Mouse (Mus musculus): ENCODE measurements around the gene Dlg2. TPM values are rescaled to one million over a fixed set of nuclear protein-coding genes. Genes with fewer than 3 reads are reported as not detected.
A peak's percentile ranks its signal among the peaks of the same experiment; 100 is the strongest.

Gene Dlg2
- polyA plus RNA-seq, 1 experiment from 2014 or later, result 1.1 TPM

DNA sequence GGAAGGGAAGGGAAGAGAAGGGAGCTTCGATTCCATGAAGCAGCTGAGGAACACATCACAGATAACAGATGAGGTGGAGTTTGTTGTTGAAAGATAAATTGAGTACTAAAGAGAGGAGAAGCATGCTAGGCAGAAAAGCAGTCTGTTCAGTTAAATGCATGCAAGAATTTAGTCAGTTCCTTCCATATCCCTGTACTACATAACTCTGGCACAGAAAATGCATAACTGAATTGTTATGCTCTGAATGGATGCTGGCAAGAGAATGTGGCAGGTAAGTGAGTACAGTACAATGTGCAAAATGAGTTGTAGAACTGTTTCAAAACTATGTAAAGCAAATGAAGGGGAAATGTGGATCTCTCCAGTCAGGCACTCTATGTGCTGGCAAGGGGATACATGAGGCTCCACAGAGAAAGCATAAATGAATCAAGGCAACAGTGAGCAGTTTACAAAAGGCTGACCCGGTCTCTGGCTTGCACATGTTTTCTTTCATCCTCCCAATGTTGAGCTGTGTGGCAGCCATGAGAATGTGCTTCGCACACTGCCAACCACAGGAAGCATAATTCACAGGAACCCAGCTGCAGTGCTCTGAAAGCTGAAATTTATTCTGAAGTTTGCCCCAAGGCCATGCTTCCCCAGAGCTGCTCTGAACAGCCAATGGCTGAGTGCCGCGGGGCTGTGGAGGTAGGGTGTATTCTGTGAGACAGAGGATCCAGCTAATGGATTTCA is 1386.5 kb downstream of the Dlg2 start:
- H3K9me3 ChIP-seq (ENCODE audit: control insufficient read depth, low read length), result no peaks in the 10 kb centered on the region
- no peak overlapping the region for H3K4me2 ChIP-seq (ENCODE audit: low read depth, low read length)
- WGBS, result 53% methylated on average over 5 of the region's 5 CpGs
- H3K4me1 ChIP-seq (replicated peaks; ENCODE audit: control insufficient read depth, insufficient read depth, low read length), result no peaks in the 10 kb centered on the region
- ATAC-seq (ENCODE audit: low read depth), result peak; percentile 31; the same call in 1 of the 2 replicates
- H3K27me3 ChIP-seq (ENCODE audit: control insufficient read depth, insufficient read depth, low read depth, low read length), result no peaks in the 10 kb centered on the region
- no peak overlapping the region for H3K4me3 ChIP-seq (ENCODE audit: low read length)
- no peak overlapping the region for H3K27ac ChIP-seq (ENCODE audit: low read length)
- H3K9ac ChIP-seq (ENCODE audit: low read length), result no peak overlapping the region
- H3K36me3 ChIP-seq (ENCODE audit: control insufficient read depth, insufficient read depth, low read length), result no peaks in the 10 kb centered on the region

DNA sequence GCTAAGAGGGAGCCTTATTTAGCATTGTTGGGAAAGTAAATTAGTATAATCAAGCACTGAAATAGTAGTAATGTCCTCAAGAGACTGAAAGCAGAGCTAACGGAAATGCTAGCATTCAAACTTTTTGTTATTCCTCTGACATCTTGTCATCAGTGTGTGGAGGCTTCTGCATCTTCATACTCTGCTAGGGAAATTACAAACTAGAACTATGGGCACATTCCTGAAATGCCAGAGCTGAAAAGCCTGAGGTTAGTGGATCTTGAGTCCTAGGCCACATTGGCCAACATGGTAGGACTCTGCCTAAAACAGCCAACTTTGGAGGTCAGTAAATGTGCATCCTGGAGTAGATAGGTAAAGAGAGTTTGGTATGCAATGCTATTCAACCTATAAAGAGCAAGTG is 1392.4 kb downstream of the Dlg2 start:
- 59% methylated on average over 1 of the region's 1 CpGs for WGBS
- Histone ChIP-seq H3K27me3 (ENCODE audit: control insufficient read depth, insufficient read depth, low read depth, low read length) (no peaks in the 10 kb centered on the region), H3K36me3 (ENCODE audit: control insufficient read depth, insufficient read depth, low read length) (no peaks in the 10 kb centered on the region), H3K9ac (ENCODE audit: low read length) (no peak overlapping the region), H3K4me1 (replicated peaks; ENCODE audit: control insufficient read depth, insufficient read depth, low read length) (no peaks in the 10 kb centered on the region), H3K27ac (ENCODE audit: low read length) (no peak overlapping the region), H3K4me2 (ENCODE audit: low read depth, low read length) (no peak overlapping the region), H3K4me3 (ENCODE audit: low read length) (no peak overlapping the region), H3K9me3 (ENCODE audit: control insufficient read depth, low read length) (no peaks in the 10 kb centered on the region)
- ATAC-seq (ENCODE audit: low read depth), result no peak

DNA sequence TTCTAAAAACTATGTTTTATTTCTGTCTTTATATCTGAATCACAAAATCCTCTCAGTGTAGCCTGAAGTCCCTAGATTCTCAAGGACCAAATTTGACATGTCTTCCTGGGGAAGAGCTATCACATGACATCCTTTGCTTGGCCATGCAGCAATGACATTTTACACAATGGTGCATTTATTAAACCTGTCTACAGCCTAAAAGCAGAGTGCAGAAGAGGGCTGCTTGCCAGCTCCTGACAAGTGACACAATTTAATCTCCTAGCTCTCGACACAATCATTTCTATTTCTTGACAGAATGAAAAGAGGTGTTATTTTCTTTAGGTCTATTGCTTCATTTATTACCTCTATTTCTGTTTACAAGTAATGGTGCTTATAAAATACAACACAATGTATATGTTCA is 1400.4 kb downstream of the Dlg2 start:
- Histone ChIP-seq H3K9me3 (ENCODE audit: control insufficient read depth, low read length) (no peaks in the 10 kb centered on the region), H3K27me3 (ENCODE audit: control insufficient read depth, insufficient read depth, low read depth, low read length) (no peaks in the 10 kb centered on the region), H3K4me1 (replicated peaks; ENCODE audit: control insufficient read depth, insufficient read depth, low read length) (no peaks in the 10 kb centered on the region), H3K36me3 (ENCODE audit: control insufficient read depth, insufficient read depth, low read length) (no peaks in the 10 kb centered on the region), H3K27ac (ENCODE audit: low read length) (no peak overlapping the region), H3K9ac (ENCODE audit: low read length) (no peak overlapping the region), H3K4me2 (ENCODE audit: low read depth, low read length) (no peak overlapping the region), H3K4me3 (ENCODE audit: low read length) (no peak overlapping the region)
- WGBS, result 41% methylated on average over 1 of the region's 1 CpGs
- no peak for ATAC-seq (ENCODE audit: low read depth)

DNA sequence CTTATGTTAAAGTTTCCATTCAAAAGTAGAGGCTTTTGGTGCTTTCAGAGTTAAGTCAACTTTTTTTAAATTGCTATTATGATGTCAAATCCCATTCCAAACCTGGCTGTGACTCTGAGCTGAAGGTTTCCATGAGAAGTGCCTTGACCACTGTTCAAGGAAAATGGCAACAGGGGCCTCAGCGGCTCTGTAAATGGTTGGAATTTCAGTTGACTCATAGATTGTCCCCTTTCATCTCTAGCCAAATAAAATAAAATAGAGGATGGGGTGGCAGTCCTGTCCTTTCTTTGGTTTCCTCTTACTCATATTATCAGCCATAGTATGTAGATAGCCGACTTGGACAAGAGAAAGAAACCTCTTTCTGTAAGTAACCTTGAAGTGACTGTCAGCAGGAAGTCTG is 1401.3 kb downstream of the Dlg2 start:
- Histone ChIP-seq H3K27ac (ENCODE audit: low read length) (no peak overlapping the region), H3K4me3 (ENCODE audit: low read length) (no peak overlapping the region), H3K4me1 (replicated peaks; ENCODE audit: control insufficient read depth, insufficient read depth, low read length) (no peaks in the 10 kb centered on the region), H3K27me3 (ENCODE audit: control insufficient read depth, insufficient read depth, low read depth, low read length) (no peaks in the 10 kb centered on the region), H3K9ac (ENCODE audit: low read length) (no peak overlapping the region), H3K9me3 (ENCODE audit: control insufficient read depth, low read length) (no peaks in the 10 kb centered on the region), H3K36me3 (ENCODE audit: control insufficient read depth, insufficient read depth, low read length) (no peaks in the 10 kb centered on the region), H3K4me2 (ENCODE audit: low read depth, low read length) (no peak overlapping the region)
- 70% methylated on average over 2 of the region's 2 CpGs for WGBS
- ATAC-seq (ENCODE audit: low read depth), result no peak

DNA sequence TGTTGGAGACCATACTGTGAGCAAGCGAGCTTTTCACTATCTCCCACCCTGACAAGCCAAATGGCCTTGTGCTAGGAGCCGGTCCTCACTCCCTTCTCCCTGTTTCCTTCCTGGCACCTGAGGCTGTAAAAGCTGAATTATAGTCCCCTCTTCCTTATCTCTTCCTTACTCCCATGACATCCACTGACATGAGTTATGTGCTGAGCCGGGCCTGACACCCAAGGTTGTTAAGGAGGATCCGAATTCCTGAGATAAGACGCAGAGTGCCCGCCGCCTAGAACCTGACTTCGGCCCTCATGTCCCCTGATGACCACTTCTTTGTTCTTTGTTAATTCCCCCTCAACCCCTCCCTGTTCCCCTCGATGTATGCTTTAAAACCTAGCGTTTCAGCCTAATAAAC is 1409.9 kb downstream of the Dlg2 start:
- no peak overlapping the region for H3K4me3 ChIP-seq (ENCODE audit: low read length)
- no peaks in the 10 kb centered on the region for H3K27me3 ChIP-seq (ENCODE audit: control insufficient read depth, insufficient read depth, low read depth, low read length)
- 68% methylated on average over 10 of the region's 10 CpGs for WGBS
- H3K9ac ChIP-seq (ENCODE audit: low read length), result no peak overlapping the region
- H3K4me2 ChIP-seq (ENCODE audit: low read depth, low read length), result no peak overlapping the region
- ATAC-seq (ENCODE audit: low read depth), result no peak
- H3K27ac ChIP-seq (ENCODE audit: low read length), result no peak overlapping the region
- H3K9me3 ChIP-seq (ENCODE audit: control insufficient read depth, low read length), result no peaks in the 10 kb centered on the region
- no peaks in the 10 kb centered on the region for H3K4me1 ChIP-seq (replicated peaks; ENCODE audit: control insufficient read depth, insufficient read depth, low read length)
- H3K36me3 ChIP-seq (ENCODE audit: control insufficient read depth, insufficient read depth, low read length), result no peaks in the 10 kb centered on the region

DNA sequence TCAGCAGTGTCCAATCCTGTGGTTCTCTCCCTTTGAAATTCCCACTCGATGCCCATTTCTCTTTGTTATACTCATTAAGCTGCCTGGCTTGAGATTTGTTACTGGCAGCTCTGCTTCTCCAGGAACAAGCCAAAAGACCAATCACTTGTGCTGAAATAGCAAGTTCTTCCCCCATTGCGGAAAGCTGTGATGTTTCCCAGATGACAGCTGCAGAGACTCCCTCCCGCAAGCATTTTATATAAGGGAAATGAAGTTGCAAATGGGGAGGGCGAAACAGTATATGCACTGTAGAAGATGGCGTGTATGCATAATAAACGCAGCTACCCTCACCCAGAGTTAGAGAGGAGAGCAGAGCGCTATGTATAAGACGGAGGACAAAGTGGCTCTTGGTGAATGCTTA is 1417.5 kb downstream of the Dlg2 start:
- Histone ChIP-seq H3K4me1 (replicated peaks; ENCODE audit: control insufficient read depth, insufficient read depth, low read length) (no peaks in the 10 kb centered on the region), H3K9ac (ENCODE audit: low read length) (no peak overlapping the region), H3K9me3 (ENCODE audit: control insufficient read depth, low read length) (no peaks in the 10 kb centered on the region), H3K36me3 (ENCODE audit: control insufficient read depth, insufficient read depth, low read length) (no peaks in the 10 kb centered on the region), H3K4me2 (ENCODE audit: low read depth, low read length) (no peak overlapping the region), H3K27ac (ENCODE audit: low read length) (no peak overlapping the region), H3K27me3 (ENCODE audit: control insufficient read depth, insufficient read depth, low read depth, low read length) (no peaks in the 10 kb centered on the region), H3K4me3 (ENCODE audit: low read length) (no peak overlapping the region)
- WGBS, result 87% methylated on average over 8 of the region's 8 CpGs
- ATAC-seq (ENCODE audit: low read depth), result no peak

DNA sequence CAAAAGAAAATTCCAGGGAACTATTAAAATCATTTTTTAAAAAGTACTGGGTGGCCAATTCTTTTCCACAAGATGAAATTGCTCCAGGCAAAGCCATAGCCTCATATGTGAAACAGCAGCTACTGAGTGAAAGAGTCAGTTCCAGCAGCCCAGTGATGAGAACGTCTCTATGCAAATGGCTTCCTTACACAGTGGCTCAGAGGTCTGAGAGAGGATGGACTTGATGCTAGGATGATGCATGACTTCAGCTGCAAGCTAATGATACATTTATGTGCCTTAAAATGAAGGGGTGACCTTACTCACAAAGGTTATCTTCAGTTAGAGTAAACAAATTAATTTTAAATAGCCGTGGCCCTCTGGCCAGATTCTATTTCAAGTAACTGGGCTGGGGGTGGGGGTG is 1420.5 kb downstream of the Dlg2 start:
- WGBS, result 2% methylated on average over 2 of the region's 2 CpGs

DNA sequence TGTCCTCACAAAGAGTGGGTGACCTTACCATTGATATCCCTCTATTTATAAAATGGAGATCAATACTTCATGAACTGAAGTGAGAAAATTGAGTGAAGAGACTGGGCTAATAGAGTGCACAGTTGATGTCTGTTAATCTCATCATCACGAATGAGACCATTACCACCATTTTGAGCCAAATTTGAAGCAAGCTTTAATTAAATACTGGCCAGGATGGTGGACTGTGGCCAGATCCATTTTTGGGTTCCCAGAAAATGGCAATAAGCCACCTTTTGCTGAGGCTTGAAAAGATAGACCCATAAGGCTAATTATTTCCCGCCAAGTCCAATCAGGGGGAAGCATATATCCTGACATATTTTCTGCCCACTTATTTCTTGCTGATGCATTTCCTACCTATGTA is 1421.0 kb downstream of the Dlg2 start:
- no peaks in the 10 kb centered on the region for H3K36me3 ChIP-seq (ENCODE audit: control insufficient read depth, insufficient read depth, low read length)
- ATAC-seq (ENCODE audit: low read depth), result no peak
- H3K9me3 ChIP-seq (ENCODE audit: control insufficient read depth, low read length), result no peaks in the 10 kb centered on the region
- no peaks in the 10 kb centered on the region for H3K27me3 ChIP-seq (ENCODE audit: control insufficient read depth, insufficient read depth, low read depth, low read length)
- WGBS, result 67% methylated on average over 2 of the region's 2 CpGs
- H3K4me1 ChIP-seq (replicated peaks; ENCODE audit: control insufficient read depth, insufficient read depth, low read length), result no peaks in the 10 kb centered on the region
- no peak overlapping the region for H3K27ac ChIP-seq (ENCODE audit: low read length)
- H3K9ac ChIP-seq (ENCODE audit: low read length), result no peak overlapping the region
- no peak overlapping the region for H3K4me3 ChIP-seq (ENCODE audit: low read length)
- no peak overlapping the region for H3K4me2 ChIP-seq (ENCODE audit: low read depth, low read length)

More for the DNA sequence above, 1420.5 kb downstream of the Dlg2 start:
- Histone ChIP-seq H3K9me3 (ENCODE audit: control insufficient read depth, low read length) (no peaks in the 10 kb centered on the region), H3K4me3 (ENCODE audit: low read length) (no peak overlapping the region), H3K9ac (ENCODE audit: low read length) (no peak overlapping the region), H3K27ac (ENCODE audit: low read length) (no peak overlapping the region), H3K4me2 (ENCODE audit: low read depth, low read length) (no peak overlapping the region), H3K36me3 (ENCODE audit: control insufficient read depth, insufficient read depth, low read length) (no peaks in the 10 kb centered on the region), H3K4me1 (replicated peaks; ENCODE audit: control insufficient read depth, insufficient read depth, low read length) (no peaks in the 10 kb centered on the region), H3K27me3 (ENCODE audit: control insufficient read depth, insufficient read depth, low read depth, low read length) (no peaks in the 10 kb centered on the region)
- ATAC-seq (ENCODE audit: low read depth), result no peak

DNA sequence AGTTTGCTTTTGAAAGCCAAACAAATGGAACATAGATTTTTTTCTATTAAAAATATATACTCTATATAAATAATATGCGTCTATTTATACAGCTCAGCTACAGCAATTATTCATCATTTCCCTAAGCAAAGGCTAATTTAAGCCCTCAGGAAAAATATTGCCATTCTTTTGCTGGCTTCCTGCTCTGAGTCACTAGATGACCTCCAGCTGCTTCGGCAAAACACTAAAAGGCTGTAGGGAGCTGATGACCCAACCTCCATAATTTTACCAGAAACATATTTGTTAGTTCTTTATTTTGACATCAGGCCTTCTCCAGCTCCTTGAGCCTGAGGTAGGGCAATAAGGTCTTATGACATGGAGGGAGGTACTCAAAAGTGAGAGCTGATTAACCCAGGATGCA is 1426.0 kb downstream of the Dlg2 start:
- Histone ChIP-seq H3K9ac (ENCODE audit: low read length) (no peak overlapping the region), H3K4me3 (ENCODE audit: low read length) (no peak overlapping the region), H3K4me1 (replicated peaks; ENCODE audit: control insufficient read depth, insufficient read depth, low read length) (no peaks in the 10 kb centered on the region), H3K4me2 (ENCODE audit: low read depth, low read length) (no peak overlapping the region), H3K27ac (ENCODE audit: low read length) (no peak overlapping the region), H3K36me3 (ENCODE audit: control insufficient read depth, insufficient read depth, low read length) (no peaks in the 10 kb centered on the region), H3K27me3 (ENCODE audit: control insufficient read depth, insufficient read depth, low read depth, low read length) (no peaks in the 10 kb centered on the region), H3K9me3 (ENCODE audit: control insufficient read depth, low read length) (no peaks in the 10 kb centered on the region)
- 36% methylated on average over 2 of the region's 2 CpGs for WGBS
- ATAC-seq (ENCODE audit: low read depth), result no peak

DNA sequence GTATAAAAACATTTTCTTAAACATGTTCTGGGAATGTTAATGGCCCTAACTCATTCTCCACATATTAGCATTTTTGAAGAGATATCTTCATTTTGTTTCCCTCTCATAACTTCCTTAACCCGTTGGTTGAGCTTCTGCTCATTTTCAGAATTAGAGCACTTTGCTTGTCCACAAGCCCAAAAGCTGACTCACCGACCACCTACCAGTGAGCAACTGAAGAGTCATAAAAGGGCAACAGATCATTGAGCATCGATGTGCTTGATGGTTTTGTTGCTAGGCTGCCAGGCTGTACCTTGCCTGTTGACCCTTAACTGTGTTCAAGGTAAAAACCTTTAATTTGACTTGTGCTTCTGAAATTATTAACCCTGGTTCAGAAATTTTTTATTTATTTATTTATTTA is 1440.3 kb downstream of the Dlg2 start:
- H3K9ac ChIP-seq (ENCODE audit: low read length), result no peak overlapping the region
- 80% methylated on average over 3 of the region's 3 CpGs for WGBS
- ATAC-seq (ENCODE audit: low read depth), result no peak
- H3K4me3 ChIP-seq (ENCODE audit: low read length), result no peak overlapping the region
- H3K4me1 ChIP-seq (replicated peaks; ENCODE audit: control insufficient read depth, insufficient read depth, low read length), result no peaks in the 10 kb centered on the region
- H3K27me3 ChIP-seq (ENCODE audit: control insufficient read depth, insufficient read depth, low read depth, low read length), result no peaks in the 10 kb centered on the region
- H3K9me3 ChIP-seq (ENCODE audit: control insufficient read depth, low read length), result no peaks in the 10 kb centered on the region
- H3K4me2 ChIP-seq (ENCODE audit: low read depth, low read length), result no peak overlapping the region
- no peaks in the 10 kb centered on the region for H3K36me3 ChIP-seq (ENCODE audit: control insufficient read depth, insufficient read depth, low read length)
- no peak overlapping the region for H3K27ac ChIP-seq (ENCODE audit: low read length)
